Mouse (Mus musculus) embryo, embryonic 10 days (tissue): ENCODE data around the gene Olfr67.
"Not testable (repeated sequence)": the region's sequence is repeated elsewhere in the genome, so short reads cannot be mapped to it uniquely, and the experiment has no call there.

Experiments
- DNase-seq: peaks from one replicate; pipeline ENCODE4 v3.0.0-alpha.2; 2015; ENCODE audit warnings: low spot score

Olfr67 gene

DNA sequence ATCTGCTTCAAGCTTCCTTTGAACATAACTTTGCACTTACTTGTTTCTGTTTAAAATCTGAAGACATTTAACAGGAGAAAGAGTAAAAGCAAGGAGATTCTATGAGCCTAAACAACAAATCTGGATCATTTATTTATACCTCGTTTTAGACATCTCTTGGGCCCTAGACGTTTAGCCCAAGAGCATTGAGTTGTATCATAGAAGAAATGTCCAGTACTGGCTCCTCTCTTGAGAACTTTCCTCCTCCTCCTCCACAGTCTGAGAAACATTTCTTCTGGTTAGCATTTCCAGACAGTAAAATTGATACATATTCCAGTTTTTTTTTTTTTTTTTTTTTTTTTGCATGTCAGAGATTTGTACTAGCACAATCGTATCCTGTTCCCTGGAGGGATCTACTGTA is at the start of gene Olfr67:
Olfr67 (minus strand) TSS at position 101 of the 400 bp plus-strand sequence.
- no peak for DNase-seq

- DNase-seq: no peak
Measured at GRCm38 (mm10) chr7:103840268-103840667, 48.6 kb upstream of the Olfr67 start, which contains the start of gene Hbb-bh2. Hbb-bh2 (minus strand) TSS chr7:103840520.

GRCm38 (mm10) chr7:103827808-103828207 is 36.2 kb upstream of the Olfr67 start, which contains the start of gene Hbb-bs:
Hbb-bs (minus strand) TSS chr7:103828096.
- DNase-seq: no peak

GRCm38 (mm10) chr7:103827139-103827538 is 35.5 kb upstream of the Olfr67 start:
- DNase-seq: not testable (repeated sequence)

- no peak for DNase-seq
Measured at GRCm38 (mm10) chr7:103826255-103826887, 34.8 kb upstream of the Olfr67 start.

GRCm38 (mm10) chr7:103825536-103826254 is 34.1 kb upstream of the Olfr67 start:
- no peak for DNase-seq

- no peak for DNase-seq
Measured at GRCm38 (mm10) chr7:103824597-103824996, 33.0 kb upstream of the Olfr67 start.

DNA sequence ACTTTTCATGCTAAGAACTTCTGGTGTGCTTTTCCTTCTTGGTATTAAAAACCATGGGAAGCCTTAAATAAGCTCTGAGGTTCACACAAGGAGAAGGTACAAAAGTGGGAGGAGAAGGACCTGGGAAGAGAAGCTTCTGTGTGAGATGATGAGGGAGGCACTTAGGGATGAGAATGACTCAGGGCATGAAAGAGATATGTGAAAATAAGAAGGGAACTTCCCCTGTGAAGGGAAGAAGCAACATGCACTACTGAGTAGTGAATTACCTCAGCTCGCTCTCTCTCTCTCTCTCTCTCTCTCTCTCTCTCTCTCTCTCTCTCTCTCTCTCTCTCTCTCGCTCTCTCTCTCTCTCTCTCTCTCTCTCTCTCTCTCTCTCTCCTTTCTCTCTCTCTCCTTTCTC is 23.5 kb upstream of the Olfr67 start:
- not testable (repeated sequence) for DNase-seq

DNA sequence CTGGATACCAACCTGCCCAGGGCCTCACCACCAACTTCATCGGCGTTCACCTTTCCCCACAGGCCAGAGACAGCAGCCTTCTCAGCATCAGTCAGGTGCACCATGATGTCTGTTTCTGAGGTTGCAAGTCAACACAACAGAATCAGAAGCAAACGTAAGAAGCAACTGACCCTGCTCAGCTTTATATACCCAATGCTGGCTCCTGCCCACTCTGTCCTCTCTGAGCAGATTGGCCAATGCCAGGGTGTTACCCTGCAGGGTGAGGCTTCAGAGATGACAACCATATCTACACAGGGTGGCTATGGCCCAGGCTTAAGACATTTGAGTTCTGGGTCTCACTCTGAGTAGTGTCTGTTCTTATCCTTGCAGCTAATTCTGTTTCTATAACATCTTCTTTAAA is 22.1 kb upstream of the Olfr67 start, which contains the start of gene Hbb-bt:
Hbb-bt (minus strand) TSS at position 231 of the 400 bp plus-strand sequence.
- DNase-seq: no peak

DNA sequence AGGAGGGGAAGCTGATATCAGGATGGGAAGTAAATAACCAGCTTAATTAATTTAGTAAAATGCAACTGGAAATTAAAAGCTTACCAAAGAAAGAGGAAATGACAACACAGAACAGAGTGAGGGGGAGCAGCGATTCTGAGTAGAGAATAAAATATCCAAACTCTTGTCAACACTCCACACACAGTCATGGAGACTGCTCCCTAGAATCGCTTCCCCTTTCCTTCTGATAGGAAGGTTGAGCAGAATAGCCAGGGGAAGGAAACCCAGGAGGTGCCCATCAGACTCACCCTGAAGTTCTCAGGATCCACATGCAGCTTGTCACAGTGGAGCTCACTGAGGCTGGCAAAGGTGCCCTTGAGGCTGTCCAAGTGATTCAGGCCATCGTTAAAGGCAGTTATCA is 21.5 kb upstream of the Olfr67 start:
- DNase-seq: not testable (repeated sequence)

DNA sequence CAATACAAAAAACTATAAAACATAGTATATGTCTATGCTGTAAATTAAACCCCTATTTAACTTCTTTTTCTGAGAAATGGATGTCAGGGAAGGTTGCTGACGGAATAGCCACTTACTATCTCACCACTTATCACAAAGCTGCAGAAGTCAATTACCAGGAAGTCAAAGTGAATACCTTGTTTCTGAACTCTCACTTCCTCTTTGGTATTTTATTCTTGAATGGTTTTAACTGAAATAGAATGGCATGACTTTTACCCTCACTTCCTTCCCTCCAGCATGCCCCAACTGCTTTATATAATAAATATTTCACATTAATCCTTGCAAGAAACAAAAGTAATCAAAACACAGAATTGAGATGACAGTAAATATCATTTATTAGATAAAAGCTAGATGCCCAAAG is 20.6 kb upstream of the Olfr67 start:
- DNase-seq: no peak

DNA sequence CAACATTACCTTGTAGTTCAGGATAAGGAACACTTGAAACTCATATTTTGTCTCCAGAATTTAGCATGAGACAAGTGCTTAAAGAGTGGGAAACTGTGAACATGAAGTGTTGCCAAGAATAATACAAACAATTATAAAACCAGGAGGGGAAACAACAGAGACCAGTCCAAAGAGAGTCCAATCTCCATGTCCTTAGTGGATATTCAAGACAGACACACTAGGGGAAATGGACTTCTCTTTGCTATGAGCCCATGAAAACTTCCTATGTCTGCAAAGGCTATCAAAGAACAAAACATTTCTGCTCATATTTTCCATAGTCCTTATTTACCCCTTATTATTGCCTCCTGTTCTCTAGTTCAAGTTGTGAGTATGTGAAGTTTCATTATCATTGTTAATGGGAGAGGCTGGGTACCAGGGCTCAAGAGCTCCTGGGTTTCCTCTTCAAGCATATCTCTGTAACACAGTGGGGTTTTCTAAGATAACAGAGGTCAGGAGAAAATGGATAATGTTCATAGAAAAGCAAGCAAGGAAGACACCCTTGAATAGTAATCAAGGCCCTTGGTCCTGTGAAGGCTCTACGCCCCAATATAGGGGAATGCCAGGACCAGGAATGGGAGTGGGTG is 19.7 kb upstream of the Olfr67 start:
- DNase-seq: no peak

- no peak for DNase-seq
Measured at GRCm38 (mm10) chr7:103810746-103811145, 19.1 kb upstream of the Olfr67 start.

- DNase-seq: no peak
Measured at GRCm38 (mm10) chr7:103810296-103810695, 18.7 kb upstream of the Olfr67 start.

GRCm38 (mm10) chr7:103809801-103810155 is 18.2 kb upstream of the Olfr67 start:
- DNase-seq: no peak

- DNase-seq: peak; percentile 5
Measured at GRCm38 (mm10) chr7:103808971-103809800, 17.6 kb upstream of the Olfr67 start.

DNA sequence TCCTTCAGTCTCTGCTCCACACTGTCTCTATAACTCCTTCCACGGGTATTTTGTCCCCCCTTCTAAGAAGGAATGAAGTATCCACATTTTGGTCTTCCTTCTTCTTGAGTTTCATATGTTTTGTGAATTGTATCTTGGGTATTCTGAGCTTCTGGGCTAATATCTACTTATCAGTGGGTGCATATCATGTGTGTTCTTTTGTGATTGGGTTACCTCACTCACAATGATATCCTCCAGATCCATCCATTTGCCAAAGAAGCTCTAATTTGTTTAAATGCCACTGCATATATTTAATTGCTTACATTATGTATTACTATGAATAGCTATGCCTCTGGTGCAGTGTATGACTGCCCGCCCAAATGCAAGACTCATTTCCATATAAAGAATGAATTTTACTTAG is 16.5 kb upstream of the Olfr67 start:
- DNase-seq: not testable (repeated sequence)

- DNase-seq: peak; percentile 68
Measured at GRCm38 (mm10) chr7:103806856-103807255, 15.2 kb upstream of the Olfr67 start.

- peak; percentile 5 for DNase-seq
Measured at GRCm38 (mm10) chr7:103792669-103793388, 1.2 kb upstream of the Olfr67 start.

DNA sequence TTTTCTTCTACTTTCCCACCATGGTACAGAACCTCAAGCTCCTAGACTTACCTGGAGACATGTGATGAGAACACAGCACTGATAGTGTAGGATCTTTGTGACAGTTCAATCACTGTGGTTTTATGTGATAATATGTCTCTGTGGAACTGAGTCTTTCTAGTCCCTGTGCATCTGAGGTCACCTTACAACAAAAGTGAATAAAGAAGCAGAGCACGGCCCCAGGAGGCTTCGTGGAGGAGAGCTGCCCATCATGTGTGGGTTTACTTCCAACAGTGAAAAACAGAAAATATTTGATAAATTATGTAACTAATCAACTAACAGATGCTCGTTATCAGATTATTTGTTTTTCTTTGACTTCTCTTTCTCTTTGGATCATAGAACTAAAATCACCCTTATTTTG is 12.0 kb downstream of the Olfr67 start, which contains the start of gene Olfr68:
Olfr68 (minus strand) TSS at position 101 of the 400 bp plus-strand sequence.
- DNase-seq: no peak

GRCm38 (mm10) chr7:103777652-103778051 is 14.0 kb downstream of the Olfr67 start:
- DNase-seq: not testable (repeated sequence)
